Mouse (Mus musculus): Measurements from ENCODE around the gene Tle4.

Tle4 gene

DNA sequence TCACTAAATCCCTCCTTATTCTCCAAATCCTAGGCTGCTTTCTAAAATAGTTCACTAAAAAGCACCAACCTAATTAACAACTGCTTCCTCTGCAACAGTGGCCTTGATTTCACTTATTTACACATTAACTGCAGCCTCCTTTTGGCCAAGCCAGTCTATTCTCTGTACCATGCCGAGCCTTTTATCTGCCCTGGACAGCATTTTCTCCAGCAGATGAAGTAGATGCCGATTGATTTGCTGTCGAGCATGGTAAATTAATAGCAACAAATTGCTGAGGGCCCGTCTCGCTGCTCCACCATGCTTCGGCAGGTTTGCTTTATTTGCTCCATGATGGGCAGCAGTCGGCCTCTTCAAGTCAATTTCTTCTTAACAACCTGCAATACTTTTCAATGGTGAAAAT lies 7.7 kb downstream of the Tle4 start:
- DNase-seq (ENCODE audit: low spot score in 2 of 2) = no peak

DNA sequence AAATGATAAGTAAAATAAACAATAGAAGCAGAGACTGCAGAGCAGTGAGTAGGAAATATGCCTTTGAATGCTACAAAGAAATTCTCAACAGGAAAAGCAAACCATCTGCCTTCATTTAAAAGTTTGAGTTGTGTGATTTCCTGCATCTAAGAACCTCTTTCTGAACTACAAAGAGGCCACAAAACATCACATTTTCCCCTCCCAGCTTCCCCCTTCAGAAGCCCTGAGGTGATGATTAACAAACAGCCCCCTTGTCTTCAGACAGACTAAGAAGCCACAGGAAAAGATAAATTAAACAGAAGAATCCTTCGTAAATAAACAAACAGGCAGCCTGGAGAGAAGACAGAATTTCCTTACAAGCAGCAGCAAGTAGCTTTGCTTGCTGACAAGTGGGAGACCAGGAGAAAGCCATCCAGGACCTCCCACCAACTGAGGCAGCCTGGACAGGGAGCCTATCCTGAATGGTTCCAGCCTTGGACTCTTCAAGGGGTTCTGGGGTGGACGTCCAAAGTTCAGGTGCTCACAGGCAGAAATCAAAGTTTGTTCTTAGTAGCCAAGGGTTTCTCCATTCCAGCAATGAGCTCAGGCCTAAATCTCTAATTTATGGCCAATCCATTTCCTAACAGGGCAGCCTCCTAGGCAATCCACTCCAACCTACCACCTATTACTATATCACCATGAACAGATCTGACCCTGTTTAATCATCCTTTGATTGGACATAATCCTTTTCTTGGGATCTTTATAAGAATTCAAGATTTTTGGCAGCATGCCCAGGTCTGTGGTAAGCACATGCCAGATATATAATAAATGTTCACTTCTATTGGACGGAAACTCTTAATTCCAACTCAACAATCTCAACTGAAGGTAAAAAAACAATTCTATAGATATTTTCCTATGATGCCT lies 9.4 kb downstream of the Tle4 start:
- no peak for DNase-seq (ENCODE audit: low spot score in 2 of 2)

DNA sequence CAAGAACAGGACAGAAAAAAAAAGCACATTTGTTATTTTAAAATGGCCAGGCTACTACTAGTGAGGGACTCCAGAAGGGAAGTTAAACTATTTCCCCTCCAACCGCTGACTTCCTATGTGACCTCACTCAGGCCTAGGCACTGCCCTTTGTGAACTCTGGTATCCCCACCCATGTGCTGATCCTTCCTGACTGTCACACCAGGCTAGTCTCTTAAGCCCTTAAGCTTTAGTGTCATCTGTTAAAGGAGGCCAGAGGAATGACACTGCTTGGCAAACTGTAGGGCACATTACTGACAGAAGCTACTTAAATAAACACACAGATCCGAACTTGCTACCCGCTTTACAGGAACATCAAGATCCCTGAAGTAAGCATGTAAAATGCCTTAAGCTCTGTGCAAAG lies 11.7 kb downstream of the Tle4 start:
- DNase-seq (ENCODE audit: low spot score in 2 of 2) = no peak

DNA sequence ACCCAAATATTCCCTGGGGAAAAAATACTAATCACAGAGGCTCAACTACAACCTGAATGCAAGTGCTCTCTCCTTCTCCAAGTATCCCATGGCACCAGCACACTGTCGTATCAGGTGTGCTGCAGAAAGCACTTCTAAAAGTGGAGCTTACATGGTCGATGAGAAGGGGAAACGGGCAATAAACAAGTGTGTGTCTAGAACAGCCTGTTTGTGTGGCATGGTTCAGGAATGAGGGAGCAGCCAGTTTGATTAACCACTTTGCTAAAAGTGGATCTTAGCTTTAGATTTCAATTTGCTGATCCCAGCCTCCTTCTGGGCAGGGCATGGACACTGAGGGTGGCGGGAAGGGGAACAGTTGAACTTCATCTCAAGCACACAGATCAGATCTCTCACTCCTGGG lies 12.1 kb downstream of the Tle4 start:
- no peak for DNase-seq (ENCODE audit: low spot score in 2 of 2)

DNA sequence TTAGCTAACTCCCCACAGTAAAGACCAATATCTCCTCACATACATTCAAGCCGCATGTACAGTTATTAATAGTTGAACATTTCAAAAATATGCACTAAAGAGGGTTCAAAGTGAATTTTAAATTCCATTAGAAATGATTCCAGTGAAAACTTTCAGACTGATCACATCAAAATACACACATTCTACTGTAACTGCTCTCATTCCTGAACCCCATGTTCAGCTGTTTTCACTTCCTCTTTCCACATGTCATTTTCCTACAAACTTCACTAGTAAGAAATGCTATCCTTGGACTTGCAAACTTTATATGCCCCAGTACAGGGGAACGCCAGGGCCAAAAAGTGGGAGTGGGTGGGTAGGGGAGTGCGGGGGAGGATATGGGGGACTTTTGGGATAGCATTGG lies 12.6 kb downstream of the Tle4 start:
- no peak for DNase-seq (ENCODE audit: low spot score in 2 of 2)

DNA sequence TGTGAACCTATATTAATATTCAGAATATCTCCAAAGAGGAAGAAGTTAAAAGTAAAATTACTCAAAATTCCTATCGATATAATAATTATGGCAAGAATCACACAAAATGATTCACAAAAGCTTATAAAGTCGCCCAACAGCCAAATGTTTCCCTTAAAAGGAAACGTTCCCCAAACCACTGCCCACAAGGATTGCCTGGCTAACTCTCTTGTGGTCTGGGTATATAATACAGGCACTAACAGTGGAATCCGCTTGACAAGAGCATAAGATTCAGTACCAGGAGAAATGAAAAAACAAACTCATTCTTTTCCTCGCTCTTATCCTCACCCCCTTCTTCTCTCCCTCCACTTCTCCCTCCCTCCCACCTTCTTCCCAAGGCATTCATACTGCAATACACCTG lies 19.2 kb downstream of the Tle4 start:
- no peak for DNase-seq (ENCODE audit: low spot score in 2 of 2)

DNA sequence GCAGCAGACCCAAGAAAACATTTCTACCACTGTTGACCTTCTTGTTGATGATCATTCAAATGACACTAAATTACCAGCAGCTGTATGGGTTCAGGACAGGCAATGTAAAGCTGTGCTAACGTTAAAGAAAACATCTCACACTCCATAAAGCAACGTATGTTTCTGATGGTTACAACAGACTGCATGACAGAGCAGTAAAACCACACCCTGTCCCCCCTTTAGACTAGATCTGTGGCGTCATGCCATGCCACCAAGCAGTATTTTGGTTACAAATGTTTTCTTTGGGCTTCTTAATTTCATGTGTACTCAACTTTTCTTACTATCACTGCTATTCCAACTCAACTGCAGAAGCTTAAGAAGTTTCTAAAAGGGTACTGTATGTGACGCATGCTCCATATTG lies 19.8 kb downstream of the Tle4 start:
- DNase-seq (ENCODE audit: low spot score in 2 of 2) = no peak

DNA sequence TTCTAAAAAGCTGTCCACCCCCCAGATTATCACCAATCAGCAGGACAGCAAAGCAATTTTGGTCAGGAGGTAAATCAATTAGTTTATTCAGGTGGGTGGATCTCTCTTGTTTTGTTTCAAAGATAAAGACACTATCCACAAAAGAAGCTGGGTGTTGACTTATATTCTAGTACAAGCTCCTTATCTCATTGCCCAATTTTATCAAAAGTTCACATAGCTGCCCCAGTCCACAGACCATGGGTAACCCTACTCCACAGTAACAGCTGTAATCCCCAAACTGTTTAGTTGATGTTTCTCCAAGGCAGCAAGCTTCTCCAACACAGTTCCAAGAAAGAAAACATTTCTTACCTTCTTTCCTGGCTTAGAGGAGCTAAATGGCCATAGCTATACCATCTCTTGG lies 21.5 kb downstream of the Tle4 start:
- DNase-seq (ENCODE audit: low spot score in 2 of 2) = no peak

DNA sequence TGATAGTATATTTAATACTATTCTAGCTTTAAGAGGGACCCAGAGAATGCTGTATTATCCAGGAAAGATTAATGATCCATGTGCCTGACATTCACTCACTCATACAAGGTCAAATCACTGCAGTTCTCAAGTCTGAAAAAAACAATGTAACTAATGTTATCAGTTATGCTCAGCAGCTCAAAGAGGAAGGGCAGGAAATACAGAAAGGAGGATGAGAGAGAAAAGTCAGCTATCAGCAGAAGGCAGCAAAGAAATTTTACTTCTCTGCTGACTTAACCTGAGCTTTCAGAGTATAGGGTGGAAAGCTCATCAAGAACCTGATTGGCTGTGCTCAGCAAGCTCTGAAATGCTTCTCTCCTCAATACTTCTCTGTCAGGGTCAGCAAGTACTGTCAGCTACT lies 29.0 kb downstream of the Tle4 start:
- DNase-seq (ENCODE audit: low spot score in 2 of 2) = no peak

DNA sequence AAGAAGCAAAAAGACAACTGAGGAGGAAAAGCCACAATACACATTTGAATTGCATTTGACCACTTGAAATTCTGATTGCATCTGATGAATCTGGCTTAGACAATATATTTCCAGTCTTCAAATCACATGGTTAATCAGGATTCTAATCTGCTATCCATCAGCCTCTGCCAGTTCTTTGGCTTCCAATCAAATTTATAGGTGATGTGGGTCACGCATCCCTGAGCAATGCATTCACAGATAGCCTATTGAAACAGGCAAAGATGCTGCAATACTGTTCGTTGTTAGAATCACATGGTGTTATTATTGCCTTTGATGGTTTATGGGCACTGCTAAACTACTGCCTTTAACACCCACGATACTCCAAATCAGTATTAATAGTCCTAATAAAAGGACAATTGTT lies 30.8 kb downstream of the Tle4 start:
- DNase-seq (ENCODE audit: low spot score in 2 of 2) = no peak

DNA sequence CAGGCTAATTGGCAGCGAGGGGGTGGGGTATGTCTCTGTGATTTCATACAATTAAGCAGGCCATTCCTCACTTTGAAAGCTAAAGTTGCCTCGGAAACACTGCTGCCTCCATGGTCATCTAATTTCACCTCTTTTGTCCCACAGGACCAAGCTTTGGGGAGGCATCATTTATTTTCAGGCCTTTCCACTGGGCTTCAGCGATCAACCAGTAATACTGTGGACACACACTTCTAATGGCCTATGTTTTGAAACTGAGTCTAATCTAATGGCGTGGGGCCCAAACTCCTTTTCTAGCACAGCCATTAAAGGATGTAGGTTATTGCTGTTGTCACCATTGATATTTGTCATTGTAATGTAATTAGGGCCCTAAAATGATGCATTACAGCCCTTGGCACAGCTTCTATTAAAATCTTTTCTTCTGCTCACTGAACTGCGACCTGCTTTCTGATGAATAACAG lies 31.3 kb downstream of the Tle4 start:
- no peak for DNase-seq (ENCODE audit: low spot score in 2 of 2)

DNA sequence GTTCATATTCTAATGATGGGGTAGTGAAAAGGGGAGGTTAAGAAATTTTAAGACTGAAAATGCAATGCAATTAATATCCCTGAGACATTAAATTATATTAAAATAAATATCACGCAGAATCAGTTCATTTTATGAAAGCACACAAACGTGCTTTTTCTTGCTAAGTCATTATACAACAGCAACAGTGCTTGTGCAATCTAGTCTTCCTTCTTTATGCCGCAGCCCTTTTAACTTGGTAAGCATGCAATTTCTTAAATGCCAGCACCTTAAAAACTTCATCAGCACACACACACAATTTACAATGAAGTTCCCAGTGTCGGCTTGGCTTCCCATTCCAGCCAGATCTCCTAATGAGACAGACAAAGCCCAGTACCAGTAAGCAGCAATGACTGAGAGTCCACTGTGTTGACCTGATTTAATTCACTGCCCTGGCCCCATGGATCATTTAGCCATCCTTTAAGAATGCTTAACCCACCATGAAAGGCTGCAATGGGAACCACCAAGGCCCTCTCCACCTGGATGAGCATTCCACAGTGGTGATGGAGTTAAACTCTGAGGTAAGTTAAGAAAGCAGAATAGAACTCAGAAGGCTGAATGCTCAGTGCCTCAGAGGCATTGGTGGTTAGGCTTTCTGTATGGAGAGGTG lies 32.3 kb downstream of the Tle4 start:
- DNase-seq (ENCODE audit: low spot score in 2 of 2) = no peak

DNA sequence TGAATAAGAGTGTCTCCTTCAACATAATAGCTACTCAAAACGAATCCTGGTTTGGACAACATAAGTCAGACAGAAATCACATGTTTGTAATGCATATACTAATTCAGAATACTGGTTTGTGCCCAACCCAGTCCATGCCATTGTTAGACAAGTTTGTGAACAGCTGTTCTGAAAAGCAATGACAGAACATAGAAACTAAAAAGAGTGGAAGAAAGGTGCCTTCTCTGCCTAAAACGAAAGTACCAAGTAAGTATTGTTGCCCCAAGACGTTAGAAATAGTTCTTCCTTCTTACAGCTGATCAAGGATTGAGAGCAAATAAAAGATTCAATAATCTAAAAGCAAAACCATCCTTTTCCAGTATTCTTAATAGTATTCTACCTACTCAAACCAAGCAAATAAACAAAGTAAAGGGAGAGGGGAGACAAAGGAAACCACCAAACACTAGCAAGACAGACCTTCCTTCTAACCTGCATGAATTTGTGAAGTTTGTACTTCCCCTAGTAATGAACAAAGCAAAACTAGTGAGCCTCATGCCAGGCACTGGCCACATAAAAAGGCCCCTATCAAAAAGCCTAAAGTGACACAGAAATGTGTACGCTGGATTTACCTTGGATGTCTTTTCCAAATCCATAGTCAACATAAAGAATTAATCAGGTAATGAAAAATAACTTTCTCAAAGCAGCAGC lies 34.4 kb downstream of the Tle4 start:
- DNase-seq (ENCODE audit: low spot score in 2 of 2) = no peak

DNA sequence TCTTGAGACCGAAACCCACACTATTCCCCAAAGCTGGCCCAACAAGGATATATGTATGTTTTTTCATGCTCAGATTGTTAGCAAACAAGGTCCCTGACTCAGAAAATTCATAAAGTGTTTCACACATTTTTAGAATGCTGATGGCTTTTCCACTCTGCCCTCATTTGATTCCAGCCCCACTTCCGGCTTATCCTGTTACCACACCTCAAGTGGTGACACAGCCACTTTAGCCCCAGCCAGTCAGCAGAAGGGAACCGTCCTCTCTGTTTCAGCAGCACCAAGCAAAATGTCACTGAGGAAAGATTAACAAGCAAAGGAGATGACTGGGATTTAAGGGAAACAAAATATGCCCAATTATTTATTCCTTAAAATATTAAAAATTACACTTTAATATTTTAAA lies 50.0 kb downstream of the Tle4 start:
- no peak for DNase-seq (ENCODE audit: low spot score in 2 of 2)

DNA sequence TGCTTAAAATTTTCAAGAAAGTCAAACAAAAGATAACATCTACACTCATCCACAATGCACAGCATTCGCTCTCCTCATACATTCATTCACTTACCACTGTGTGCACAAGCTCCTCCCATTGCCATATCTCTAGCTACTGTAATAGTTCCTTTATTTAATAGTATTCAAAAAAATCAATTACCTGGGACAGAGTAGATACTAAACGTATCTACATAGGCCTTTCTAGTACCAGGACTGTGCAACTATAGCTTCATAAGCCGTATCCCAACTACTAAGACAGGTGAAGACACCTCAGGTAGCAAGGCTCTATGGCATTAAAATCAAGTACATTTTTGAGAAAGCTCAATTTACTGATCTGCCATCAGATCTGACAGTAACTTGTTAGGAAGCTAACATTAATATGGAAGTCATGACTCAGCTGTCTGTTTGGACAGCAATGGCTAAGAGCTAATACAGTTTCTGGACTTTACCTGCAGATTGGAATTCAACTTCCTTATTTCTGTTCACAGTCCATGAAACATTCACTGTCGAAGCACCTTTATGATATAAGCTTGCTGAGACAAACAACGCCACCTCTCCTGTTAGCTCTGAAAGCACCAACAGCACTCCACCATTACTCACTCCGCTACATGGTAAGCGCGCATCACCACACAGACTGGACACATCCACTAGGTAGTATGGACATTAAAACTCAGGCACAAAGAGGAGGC lies 50.6 kb downstream of the Tle4 start:
- no peak for DNase-seq (ENCODE audit: low spot score in 2 of 2)

DNA sequence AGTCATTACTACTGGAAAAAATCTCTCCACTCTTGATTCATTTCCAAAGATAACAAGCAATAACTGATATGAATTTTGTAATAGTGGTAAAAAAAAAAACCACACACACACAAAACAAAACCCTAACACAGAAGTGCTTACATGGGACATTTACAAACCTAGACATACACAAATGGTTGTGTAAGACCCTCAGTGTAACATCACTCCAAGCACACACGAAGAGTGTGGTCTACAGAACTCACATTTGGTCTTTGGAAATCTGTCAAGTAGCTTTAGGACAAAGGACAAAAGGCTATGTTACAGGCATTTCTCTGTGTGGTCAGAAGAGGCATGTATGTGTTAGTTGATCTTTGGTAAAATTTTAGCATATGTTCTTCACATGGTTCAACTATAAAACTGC lies 52.4 kb downstream of the Tle4 start:
- no peak for DNase-seq (ENCODE audit: low spot score in 2 of 2)

DNA sequence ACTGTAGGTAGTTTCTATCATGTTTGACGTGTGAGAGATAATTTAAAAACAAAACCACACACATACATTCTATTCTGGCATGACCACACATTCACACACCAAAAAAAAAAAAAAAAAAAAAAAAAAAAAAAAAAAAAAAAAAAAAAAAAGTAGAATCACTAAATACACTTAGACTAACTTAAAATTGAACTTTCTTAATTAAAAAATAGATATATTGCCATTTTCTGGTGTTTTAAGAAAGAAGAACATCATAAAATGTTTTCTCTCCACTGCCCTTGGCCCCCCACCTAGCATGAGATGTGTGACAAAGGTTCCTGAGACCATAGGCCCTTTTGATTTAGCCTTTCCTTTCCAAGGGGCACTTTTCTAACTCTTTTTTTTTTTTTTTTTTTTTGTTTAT lies 54.5 kb downstream of the Tle4 start:
- DNase-seq (ENCODE audit: low spot score in 2 of 2) = no peak

DNA sequence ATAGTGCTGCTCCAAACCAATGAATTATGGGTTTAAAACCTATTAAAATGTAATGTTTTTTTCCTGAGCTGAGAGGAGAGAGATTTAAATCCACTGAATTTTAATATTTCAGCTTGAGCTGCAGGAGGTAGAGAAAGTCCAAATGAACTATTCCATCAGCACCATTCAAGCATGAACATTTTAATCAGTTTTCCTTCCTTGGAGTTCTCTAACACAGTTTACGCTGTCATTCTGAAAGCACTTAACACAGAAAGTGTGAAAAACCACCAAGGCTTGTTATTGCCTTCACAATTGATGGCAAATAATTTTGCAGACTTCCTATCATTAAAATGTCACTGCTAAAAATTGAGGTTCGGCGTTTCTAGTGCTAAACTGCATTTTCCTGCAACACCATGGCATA lies 57.2 kb downstream of the Tle4 start:
- DNase-seq (ENCODE audit: low spot score in 2 of 2) = no peak

DNA sequence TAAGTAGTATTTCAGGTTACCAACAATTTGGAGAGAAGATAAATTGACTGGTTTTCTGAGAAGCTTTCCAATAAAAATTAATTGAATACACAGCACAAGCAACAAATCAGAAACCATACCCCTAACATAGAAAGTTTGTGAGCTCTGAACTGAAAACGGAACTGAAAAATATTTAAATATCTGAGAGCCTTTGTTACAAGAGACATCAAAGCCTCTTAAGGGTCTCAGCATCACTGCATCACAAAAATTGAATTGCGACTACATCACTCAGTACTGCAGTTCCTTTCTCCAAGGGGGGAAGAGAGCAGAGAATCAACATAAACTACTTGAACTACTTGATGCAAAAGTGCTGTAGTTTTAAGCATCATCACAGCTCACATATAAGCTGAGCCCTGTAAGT lies 61.2 kb downstream of the Tle4 start:
- no peak for DNase-seq (ENCODE audit: low spot score in 2 of 2)

DNA sequence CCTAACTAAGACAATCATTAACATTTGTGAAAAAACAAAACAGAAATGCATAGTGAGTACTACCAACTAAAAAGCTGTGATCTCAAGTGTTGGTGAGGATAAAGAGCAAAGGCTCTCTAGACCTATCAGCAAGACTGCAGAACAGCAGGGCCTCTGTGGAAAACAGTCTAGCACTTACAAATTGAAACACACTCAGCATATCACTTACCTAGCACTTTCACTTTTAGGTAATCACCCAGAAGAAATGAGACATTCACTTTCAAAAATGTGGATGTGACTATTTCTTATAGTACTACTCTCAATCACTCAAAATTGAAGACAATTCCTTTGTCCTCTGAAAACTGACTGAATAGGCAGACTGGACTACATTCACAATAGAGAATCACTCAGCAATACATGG lies 63.4 kb downstream of the Tle4 start:
- DNase-seq (ENCODE audit: low spot score in 2 of 2) = no peak

DNA sequence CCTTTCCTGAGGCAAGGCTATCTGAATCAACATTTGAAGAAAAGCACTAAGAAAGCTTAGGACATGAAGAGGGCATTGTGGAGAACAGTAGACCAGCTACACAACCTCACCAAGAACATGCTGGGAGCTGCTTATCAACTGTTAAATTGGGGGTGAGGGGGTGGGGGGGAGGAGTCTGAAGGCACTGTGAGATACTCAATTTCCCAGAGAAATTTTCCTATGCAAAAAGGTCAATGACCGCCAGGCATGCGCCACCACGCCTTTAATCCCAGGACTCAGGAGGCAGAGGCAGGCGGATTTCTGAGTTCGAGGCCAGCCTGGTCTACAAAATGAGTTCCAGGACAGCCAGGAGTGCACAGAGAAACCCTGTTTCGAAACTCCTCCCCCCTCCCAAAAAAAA lies 65.0 kb downstream of the Tle4 start:
- DNase-seq (ENCODE audit: low spot score in 2 of 2) = no peak

DNA sequence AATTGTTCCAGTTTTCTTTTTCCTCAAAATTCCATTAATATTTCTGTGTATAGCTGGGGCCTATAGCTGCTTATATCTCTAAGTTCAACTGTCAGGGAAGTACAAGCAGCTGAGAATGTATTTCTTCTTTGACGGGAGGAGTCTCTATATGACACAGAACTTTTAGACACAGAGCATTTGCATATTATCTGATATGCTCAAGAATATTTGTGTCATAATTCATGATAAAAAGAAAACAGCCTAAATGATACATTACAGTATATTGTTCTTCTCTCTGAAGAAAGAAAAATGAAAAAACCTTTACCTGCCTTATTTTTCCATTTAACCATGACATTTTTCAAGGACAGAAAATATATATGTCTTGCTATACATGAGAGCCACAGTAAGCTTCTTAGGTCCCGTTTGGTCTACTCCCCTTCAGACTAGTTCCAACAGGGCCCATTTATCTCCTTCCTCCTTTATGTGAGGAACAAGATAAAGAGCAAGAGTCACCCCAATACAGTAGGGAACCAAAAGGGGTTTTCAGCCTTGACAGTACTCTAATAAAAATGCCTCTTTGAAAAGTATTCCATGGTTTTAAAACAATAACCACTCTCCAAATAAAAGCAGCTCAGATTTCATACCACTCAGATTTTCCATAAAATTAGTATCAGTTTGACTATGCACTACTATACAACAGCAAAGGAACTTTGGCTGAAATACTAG lies 77.6 kb downstream of the Tle4 start:
- DNase-seq (ENCODE audit: low spot score in 2 of 2) = no peak

All from frontal cortex, postnatal 14 days (tissue).